Mouse (Mus musculus): ENCODE measurements around the gene Ldlr. TPM values are rescaled to one million over a fixed set of nuclear protein-coding genes. Genes with fewer than 3 reads are reported as not detected.
A peak's percentile ranks its signal among the peaks of the same experiment; 100 is the strongest.

Gene Ldlr
- total RNA-seq, 2 experiments from 2014 or later: 17.2 to 21.3 TPM

DNA sequence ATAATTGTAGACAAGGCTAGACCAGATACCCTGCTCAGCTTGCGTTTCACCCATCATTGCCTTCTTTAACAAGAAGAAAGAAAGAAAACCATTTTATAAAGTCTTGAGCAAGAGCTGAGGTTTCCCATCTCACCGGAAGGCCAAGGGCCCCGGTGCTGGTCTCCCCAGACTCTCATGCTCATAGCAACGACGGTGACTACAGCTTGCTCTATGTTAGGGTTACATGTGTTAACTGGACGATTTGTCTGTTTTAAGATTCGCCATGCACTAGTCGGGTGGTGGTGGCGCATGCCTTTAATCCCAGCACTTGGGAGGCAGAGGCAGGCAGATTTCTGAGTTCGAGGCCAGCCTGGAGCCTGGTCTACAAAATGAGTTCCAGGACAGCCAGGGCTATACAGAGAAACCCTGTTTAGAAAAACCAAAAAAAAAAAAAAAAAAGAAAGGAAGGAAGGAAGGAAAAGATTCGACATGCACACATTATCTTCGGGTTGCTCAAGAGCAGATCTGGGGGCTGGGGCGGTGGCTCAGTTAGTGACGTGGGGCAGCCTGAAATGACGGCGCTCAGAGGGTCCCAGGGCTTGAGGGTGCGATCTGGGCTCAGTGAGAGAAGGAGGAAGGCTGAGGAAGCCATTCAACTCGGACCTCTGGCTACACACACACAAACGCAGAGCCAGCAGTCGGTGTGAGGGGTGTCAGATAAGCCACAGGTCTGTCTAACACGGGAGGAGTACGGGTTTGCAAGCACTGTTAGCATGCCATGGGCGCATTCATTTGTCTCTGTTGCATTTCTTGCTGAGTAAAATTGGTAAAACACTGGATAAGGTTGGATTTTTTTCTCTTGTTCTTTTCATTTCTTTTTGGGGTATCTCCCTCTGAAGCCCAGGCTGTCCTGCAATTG lies 2.2 kb downstream of the Ldlr start:
- no peak for DNase-seq (ENCODE audit: low spot score in 2 of 2)

DNA sequence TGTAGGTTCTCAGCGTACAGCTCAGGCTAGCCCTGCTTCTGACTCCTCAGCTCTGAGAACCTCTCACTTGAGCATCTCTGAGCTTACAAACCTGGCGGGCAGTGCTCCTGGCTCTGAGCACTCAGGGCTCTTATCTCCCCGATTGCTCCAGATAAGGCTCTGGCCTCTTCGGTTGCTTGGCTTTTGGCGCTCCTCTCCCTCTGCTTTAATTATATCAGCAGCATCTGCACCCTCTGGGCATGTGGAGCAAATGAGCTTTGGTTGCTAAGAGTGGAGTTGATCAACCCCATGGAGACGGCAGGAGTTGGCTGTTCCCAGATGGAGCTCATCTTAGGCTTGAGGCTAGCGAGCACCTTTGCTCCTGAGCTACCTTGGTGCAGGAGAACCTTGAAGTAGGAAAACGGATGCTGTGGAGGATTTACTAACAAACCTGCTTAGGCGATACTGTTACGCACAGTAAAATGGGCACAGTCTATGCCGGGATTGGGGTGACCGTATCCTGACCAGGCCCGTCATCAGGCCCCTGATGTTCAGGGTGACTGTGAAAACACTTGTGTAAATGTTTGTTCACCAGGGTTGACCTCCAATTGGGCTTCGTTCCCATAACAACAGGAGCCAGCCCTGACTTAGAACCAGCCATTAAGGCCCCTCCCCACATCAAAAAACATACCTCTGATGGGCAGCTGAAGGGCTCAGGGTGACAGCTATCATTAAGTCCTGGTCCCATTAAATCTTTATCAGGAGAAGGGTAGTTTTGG lies 3.1 kb downstream of the Ldlr start:
- no peak for DNase-seq (ENCODE audit: low spot score in 2 of 2)

DNA sequence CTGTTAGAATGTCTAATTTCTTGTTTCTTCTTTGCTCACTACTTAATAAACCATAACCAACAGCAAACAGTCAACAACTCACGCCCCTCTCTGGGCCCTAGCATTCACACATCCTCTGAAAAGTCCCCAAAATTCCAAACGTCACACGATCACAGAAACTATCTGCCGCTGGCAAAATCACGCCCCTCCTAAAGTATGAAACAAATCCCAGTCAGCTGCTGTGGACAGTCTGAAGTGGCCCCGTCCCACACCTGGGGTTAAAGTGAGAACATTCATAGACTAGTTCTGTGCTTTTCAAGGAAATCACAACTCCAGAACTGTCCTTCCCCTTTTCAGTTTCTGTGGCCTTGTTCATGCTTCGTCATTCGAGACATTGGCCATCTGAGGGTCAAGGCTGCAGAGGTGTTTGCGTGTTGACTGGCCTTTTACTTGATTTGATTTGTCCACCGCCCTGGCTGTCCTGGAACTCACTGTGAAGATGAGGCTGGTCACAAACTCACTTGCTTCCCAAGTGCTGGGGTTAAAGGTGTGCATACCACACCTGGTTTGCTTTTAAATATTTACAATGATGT lies 5.1 kb downstream of the Ldlr start:
- no peak for DNase-seq (ENCODE audit: low spot score in 2 of 2)

- no peak for DNase-seq (ENCODE audit: low spot score in 2 of 2)
Measured at GRCm38 (mm10) chr9:21729264-21729663, 6.0 kb downstream of the Ldlr start.

- no peak for DNase-seq (ENCODE audit: low spot score in 2 of 2)
Measured at GRCm38 (mm10) chr9:21732288-21732687, 9.0 kb downstream of the Ldlr start.

GRCm38 (mm10) chr9:21733446-21733845 lies 10.2 kb downstream of the Ldlr start:
- no peak for DNase-seq (ENCODE audit: low spot score in 2 of 2)

DNA sequence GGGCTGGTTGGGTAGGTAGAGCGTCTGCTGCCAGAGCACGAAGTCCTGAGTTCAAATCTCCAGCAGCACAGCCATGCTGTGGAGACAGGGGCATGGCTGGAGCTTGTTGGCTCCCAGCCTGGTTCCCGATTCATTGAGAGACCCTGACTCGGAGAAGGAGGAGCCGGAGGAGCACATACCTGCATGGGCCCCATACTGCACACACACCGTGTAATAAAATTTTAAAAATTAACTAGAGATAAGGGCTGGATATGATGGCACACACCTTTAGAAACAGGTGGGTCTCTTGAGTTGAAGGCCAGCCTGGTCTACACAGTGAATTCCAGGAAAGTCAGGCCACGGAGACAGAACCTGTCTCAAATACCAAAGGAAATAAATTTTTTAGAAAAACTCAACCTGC lies 10.7 kb downstream of the Ldlr start:
- no peak for DNase-seq (ENCODE audit: low spot score in 2 of 2)

- DNase-seq (ENCODE audit: low spot score in 2 of 2): no peak
Measured at GRCm38 (mm10) chr9:21735126-21735525, 11.8 kb downstream of the Ldlr start.

GRCm38 (mm10) chr9:21736580-21736979 lies 13.3 kb downstream of the Ldlr start:
- DNase-seq (ENCODE audit: low spot score in 2 of 2): no peak

GRCm38 (mm10) chr9:21737188-21737587 lies 13.9 kb downstream of the Ldlr start:
- DNase-seq (ENCODE audit: low spot score in 2 of 2): no peak

DNA sequence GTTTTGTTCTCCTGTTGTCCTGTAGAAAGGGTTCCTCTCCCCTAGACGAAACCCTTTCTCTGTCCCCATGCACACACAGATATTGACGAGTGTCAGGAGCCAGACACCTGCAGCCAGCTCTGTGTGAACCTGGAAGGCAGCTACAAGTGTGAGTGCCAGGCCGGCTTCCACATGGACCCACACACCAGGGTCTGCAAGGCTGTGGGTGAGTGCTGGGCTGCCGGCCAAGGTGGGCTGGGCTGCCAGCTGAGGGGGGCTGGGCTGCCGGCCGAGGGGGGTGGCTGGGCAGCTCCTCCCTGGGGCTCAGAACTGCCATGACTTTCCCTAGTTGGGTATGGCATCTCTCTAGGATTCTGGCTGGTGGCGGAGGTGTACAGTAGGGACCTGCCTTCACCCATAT lies 15.5 kb downstream of the Ldlr start:
- no peak for DNase-seq (ENCODE audit: low spot score in 2 of 2)

GRCm38 (mm10) chr9:21740427-21740826 lies 17.1 kb downstream of the Ldlr start:
- DNase-seq (ENCODE audit: low spot score in 2 of 2): no peak

- DNase-seq (ENCODE audit: low spot score in 2 of 2): no peak
Measured at GRCm38 (mm10) chr9:21741514-21741913, 18.2 kb downstream of the Ldlr start.

DNA sequence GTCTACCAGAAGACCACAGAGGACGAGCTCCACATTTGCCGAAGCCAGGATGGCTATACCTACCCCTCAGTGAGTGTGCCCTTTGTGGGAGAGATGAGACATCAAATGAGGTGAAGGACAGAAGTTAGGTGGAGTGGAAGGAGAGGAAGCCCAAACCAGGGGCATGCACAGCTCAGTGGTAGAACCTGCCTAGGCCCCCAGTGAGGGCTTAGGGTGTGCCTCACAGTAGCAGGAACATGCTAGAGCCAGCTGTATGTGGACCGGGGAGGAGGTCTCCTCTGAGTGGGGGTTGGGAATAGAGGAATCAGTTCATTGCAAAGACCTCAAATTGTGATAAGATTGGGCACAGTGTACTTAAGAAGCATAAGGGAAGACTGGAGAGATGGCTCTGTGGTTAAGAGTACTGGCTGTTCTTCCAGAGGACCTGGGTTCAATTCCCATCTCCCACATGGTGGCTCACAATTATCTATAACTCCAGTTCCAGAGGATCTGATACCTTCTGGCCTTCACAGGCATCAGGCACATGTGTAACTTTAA lies 24.0 kb downstream of the Ldlr start:
- no peak for DNase-seq (ENCODE audit: low spot score in 2 of 2)

GRCm38 (mm10) chr9:21748033-21748432 lies 24.8 kb downstream of the Ldlr start:
- no peak for DNase-seq (ENCODE audit: low spot score in 2 of 2)

DNA sequence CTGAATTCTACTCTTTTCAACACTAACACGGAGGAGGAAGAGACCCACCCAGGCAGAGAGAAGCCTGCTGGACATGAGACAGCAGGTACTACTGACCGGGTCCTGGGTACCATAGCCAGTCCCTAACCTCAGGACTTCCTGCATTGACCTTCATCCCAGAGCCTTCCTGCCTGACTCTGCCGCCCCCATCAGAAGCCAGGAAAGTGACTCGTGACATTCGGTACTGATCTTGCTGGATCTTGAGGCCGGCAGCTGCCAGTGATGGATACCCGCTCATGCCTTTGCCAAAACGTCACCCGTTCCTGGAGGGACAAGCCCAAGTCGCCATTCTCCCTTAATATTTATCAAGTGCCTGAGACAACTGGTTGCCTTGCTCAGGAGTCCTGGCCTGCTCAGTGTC lies 25.2 kb downstream of the Ldlr start:
- DNase-seq (ENCODE audit: low spot score in 2 of 2): no peak

DNA sequence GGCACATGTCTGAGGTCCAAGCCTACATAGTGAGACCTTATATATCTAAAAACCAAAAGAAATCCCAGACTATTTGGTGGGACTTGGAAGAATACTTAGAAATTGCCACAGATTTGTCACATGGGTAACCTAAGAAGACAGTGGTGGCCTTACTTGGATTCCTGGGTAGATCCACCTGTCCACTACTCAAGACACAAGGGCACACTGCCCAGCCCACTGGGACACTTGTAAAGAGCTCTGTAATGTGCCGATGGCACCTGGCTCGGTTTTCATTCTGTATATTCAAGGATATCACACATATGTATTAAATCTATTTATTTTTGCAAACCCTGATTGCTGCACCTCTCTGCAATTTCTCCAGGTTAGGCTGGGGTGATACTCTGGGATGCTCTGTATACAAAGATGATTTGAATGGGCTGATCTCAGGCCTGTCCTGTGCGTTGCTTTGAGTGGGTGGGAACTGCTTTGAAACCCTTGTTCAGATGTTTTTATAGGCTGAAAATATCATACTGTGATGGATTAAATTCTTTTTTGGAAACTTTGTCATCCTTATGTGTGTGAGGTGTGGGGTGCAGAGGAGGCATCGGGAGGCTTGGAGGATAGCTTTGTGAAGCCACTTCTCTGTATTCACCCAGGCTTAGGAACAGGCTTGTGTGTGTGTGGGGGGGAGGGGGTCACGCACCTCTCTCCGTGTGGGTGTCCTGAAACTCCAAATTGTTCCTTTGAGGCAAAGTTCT lies 26.3 kb downstream of the Ldlr start:
- no peak for DNase-seq (ENCODE audit: low spot score in 2 of 2)

DNA sequence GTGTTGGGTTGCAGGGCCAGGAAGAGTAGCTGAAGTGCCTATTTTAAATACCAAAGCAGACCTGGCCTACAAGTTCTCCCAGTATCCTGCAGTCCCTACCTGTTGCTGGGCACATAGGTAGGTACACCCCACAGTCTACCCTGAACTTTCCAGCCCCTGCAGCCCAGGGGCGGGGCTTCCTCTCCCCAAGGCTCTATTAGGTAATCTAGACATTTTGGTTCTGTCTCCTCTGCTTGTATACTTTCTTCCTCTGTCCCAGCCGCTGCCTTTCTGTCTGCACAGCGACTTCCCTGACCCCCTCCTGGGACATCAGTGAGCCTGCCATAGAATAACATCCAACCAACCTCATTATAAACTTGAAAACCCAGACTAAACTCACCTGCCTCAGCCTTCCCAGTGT lies 27.1 kb downstream of the Ldlr start:
- no peak for DNase-seq (ENCODE audit: low spot score in 2 of 2)

DNA sequence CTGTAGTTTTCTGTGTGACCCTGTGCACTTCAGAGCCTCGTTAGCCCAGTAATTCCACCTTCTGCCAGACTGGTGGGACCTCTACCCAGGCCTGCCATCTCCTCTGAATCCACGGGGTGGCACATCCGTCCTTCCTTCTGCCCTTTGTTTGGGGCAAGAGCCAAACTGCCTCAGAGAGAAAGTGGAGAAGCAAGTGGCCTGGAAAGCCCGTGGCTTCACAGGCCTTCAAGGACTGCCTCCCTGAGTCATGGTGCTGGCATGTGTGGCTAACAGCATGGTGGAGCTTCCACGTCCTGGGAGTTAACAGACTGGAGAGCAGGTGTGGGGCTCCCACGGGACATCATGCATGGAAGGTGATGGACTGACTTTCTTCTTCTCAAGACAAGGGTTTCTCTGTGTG lies 28.1 kb downstream of the Ldlr start:
- DNase-seq (ENCODE audit: low spot score in 2 of 2): peak in 1 of 2 experiments; percentile 45

GRCm38 (mm10) chr9:21752252-21752792 lies 29.0 kb downstream of the Ldlr start:
- DNase-seq (ENCODE audit: low spot score in 2 of 2): no peak

DNA sequence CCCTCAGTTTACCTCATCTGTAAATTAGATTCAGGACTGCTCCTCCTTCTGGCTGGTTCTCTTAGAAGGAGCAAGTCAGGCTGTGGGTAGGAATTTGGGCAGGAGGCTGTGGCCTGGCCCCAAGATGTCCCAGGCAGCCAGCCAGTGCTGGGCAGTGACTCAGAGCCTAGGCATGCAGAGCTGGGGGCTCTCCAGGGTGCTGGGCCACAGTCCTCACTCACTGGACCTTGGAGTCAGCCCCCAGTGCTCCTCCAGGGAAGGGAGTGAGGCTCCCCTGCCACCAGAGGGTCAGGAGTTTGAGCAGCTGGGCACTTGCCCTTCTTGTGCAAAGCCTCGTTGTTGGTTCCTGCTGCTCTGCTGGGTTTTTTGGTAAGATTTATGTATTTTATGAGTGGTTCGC lies 30.7 kb downstream of the Ldlr start:
- peak; percentile 56 to 68 for DNase-seq (ENCODE audit: low spot score in 2 of 2)
